Mouse (Mus musculus): ENCODE data around the gene Sppl2b. TPM values are rescaled to one million over a fixed set of nuclear protein-coding genes. Genes with fewer than 3 reads are reported as not detected.

Gene Sppl2b
- polyA plus RNA-seq, 1 experiment = 23.8 TPM

DNA sequence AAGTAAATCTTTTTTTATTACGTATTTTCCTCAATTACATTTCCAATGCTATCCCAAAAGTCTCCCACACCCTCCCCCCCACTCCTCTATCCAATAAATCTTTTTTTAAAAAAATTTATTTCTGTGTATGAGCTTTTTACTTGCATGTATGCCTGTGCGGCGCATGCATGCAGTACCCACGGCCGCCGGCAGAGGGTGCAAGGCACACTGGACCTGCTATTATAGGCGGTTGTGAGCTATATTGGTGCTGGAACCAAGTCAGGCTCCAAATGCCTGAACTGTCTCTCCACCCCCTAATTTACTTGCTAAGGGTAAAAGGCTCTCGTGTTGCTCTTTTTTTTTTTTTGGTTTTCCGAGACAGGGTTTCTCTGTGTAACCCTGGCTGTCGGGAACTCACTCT, 26.2 kb downstream of the Sppl2b start:
- Histone ChIP-seq H3K27ac (ENCODE audit: insufficient read depth, low read length) (no peak overlapping the region), H3K4me3 (ENCODE audit: insufficient read depth, low read length) (no peak overlapping the region), H3K4me1 (ENCODE audit: control insufficient read depth, insufficient read depth, low read length) (no peaks in the 10 kb centered on the region)
- TF ChIP-seq POLR2A (IDR thresholded peaks at IDR 0.05; ENCODE audit: low read depth, low read length) (no peak), CTCF (IDR thresholded peaks at IDR 0.05; ENCODE audit: borderline replicate concordance, insufficient read depth, low read length) (peak; percentile 93)

DNA sequence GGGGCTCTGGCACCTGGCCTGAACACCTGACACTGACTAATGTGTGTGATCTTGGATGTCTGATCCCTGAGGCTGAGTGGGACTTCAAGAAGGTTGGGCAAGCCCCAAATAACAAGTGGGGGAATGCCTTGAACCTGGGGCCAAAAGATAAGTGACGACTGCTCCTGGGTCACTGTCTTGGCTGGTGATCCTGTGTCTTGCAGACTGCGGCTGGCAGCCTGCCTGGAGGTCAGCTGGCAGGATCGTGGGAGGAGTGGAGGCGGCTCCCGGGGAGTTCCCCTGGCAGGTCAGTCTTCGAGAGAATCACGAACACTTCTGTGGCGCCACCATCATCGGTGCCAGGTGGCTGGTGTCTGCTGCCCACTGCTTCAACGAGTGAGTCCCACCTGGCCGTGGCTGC, 32.1 kb downstream of the Sppl2b start:
- no peaks in the 10 kb centered on the region for H3K4me1 ChIP-seq (ENCODE audit: control insufficient read depth, insufficient read depth, low read length)
- no peak overlapping the region for H3K4me3 ChIP-seq (ENCODE audit: insufficient read depth, low read length)
- no peak overlapping the region for H3K27ac ChIP-seq (ENCODE audit: insufficient read depth, low read length)
- TF ChIP-seq CTCF (IDR thresholded peaks at IDR 0.05; ENCODE audit: borderline replicate concordance, insufficient read depth, low read length) (no peak), POLR2A (IDR thresholded peaks at IDR 0.05; ENCODE audit: low read depth, low read length) (no peak)

DNA sequence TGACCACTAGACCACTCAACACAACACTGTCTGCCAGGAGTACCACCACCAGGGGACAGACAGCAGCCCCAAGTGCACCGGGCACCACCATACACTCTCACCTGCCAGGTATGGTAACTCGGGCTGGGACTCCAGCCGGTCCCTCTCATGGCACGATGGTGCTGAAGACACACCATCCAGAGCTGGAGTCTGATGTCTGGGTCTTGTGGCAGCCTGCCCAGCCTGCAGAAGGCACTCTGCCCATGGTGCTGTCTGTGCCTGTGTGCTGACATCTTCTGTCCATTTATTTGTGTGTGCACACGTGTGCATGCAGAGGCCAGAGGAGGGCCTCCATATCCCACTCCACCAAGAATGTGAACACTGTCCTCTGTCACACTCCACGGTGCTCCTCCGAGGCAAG, 40.0 kb downstream of the Sppl2b start:
- Histone ChIP-seq H3K27ac (ENCODE audit: insufficient read depth, low read length) (no peak overlapping the region), H3K4me3 (ENCODE audit: insufficient read depth, low read length) (no peak overlapping the region), H3K4me1 (ENCODE audit: control insufficient read depth, insufficient read depth, low read length) (0 out of 2 replicates have a peak, but pooled peaks cover 3% of the 10 kb centered on the region)
- no peak for TF ChIP-seq CTCF (IDR thresholded peaks at IDR 0.05; ENCODE audit: borderline replicate concordance, insufficient read depth, low read length)
- no peak for TF ChIP-seq POLR2A (IDR thresholded peaks at IDR 0.05; ENCODE audit: low read depth, low read length)

DNA sequence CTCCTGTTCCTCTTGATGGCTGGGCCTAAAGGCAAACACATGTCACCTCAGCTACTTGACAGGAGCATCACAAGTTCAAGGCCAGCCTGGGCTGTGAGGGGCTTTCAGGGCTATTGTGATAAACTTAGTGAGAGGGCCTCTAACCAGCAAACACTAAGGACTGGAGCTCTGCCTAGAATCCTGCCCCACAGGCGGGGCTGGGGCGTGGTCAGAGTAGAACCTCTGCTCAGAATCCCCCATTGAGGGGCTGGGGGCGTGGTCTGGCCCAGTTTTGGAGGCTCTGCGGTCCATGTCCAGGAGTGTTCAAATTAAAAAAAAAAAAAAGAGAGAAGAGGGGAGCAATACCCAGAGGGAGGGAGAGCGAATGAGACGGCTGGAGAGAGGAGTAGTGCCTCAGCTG, 40.6 kb downstream of the Sppl2b start:
- no peak overlapping the region for H3K4me3 ChIP-seq (ENCODE audit: insufficient read depth, low read length)
- TF ChIP-seq POLR2A (IDR thresholded peaks at IDR 0.05; ENCODE audit: low read depth, low read length) = no peak
- no peak for TF ChIP-seq CTCF (IDR thresholded peaks at IDR 0.05; ENCODE audit: borderline replicate concordance, insufficient read depth, low read length)
- 0 out of 2 replicates have a peak, but pooled peaks cover 3% of the 10 kb centered on the region for H3K4me1 ChIP-seq (ENCODE audit: control insufficient read depth, insufficient read depth, low read length)
- no peak overlapping the region for H3K27ac ChIP-seq (ENCODE audit: insufficient read depth, low read length)

DNA sequence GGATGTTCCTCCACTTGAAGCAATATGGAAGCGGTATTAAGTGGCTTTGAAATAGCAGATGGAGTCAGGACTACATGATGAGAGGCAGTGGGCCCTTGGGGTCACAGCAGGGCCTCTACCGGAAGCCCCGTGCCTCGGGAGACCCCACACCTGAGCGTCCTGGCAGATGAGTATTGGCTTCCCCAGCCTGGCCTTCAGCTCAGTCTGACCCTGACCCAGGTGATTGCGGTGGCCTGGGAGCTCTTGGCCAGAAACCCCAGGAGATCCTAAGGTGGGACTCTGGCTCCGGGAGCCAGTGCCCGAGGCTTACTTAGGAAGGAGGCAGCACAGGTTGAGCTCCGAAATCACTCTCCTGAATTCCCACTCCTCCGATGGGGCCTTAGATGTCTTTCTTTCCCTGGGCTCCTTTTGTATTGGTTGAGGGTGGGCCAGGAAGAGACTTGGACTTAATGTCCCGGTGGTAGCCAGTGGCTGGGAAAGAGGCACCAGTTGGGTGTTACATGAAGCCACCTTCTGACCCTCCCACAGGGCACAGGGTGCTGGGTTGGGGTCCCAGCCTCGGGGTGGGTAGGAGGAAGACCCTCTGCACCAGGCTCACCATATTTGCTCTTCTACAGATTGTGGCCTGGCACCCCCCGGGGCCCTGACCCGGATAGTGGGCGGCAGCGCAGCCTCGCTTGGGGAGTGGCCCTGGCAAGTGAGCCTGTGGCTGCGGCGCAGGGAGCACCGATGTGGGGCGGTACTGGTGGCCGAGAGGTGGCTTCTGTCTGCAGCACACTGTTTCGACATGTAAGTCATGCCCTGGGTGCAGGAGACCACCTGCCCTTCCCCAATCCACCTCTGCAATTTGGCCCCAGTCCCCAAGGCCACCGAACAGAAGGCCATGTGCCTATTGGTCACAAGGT, 41.8 kb downstream of the Sppl2b start:
- no peak overlapping the region for H3K4me3 ChIP-seq (ENCODE audit: insufficient read depth, low read length)
- TF ChIP-seq POLR2A (IDR thresholded peaks at IDR 0.05; ENCODE audit: low read depth, low read length) (no peak), CTCF (IDR thresholded peaks at IDR 0.05; ENCODE audit: borderline replicate concordance, insufficient read depth, low read length) (no peak)
- 0 out of 2 replicates have a peak, but pooled peaks cover 3% of the 10 kb centered on the region for H3K4me1 ChIP-seq (ENCODE audit: control insufficient read depth, insufficient read depth, low read length)
- H3K27ac ChIP-seq (ENCODE audit: insufficient read depth, low read length) = no peak overlapping the region

DNA sequence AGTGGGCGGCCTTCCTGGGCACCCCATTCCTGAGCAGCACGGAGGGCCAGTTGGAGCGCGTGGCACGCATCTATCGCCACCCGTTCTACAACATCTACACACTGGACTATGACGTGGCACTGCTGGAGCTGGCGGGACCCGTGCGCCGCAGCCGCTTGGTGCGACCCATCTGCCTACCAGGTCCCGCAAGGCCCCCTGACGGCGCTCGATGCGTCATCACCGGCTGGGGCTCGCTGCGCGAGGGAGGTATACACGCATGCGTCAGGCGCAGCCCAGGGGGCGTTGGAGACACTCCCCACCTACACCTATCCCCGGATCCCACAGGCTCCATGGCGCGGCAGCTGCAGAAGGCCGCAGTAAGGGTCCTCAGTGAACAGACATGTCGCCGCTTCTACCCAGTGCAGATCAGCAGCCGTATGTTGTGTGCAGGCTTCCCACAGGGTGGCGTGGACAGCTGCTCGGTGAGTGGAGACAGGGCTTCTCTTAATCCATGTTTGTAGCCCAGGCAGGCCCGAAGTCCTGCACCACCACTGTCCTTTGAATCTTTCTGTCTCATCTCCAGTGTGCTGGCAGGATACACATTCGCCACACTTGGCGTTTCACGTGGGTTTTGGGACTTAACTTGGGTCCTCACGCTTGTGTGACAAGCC, 42.9 kb downstream of the Sppl2b start:
- no peak for TF ChIP-seq CTCF (IDR thresholded peaks at IDR 0.05; ENCODE audit: borderline replicate concordance, insufficient read depth, low read length)
- TF ChIP-seq POLR2A (IDR thresholded peaks at IDR 0.05; ENCODE audit: low read depth, low read length) = peak; percentile 44
- Histone ChIP-seq H3K4me1 (ENCODE audit: control insufficient read depth, insufficient read depth, low read length) (0 out of 2 replicates have a peak, but pooled peaks cover 3% of the 10 kb centered on the region), H3K4me3 (ENCODE audit: insufficient read depth, low read length) (no peak overlapping the region), H3K27ac (ENCODE audit: insufficient read depth, low read length) (no peak overlapping the region)

DNA sequence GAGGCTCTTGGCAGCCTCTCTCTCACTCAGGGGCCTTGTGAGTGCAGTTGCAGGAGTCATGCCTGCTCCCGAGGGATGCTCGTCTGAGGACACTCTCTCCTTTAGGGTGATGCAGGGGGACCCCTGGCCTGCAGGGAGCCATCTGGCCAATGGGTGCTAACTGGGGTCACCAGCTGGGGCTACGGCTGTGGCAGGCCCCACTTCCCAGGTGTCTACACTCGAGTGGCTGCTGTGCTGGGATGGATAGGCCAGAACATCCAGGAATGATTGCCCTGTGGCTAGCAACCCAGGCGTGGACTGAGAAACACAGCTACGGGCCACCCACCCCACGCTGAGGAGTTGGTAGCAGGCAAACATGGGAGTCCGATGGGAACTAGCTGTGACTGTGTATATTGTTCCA, 44.0 kb downstream of the Sppl2b start:
- Histone ChIP-seq H3K4me3 (ENCODE audit: insufficient read depth, low read length) (peak overlapping the region; percentile 65; the same call in 1 of the 2 replicates), H3K4me1 (ENCODE audit: control insufficient read depth, insufficient read depth, low read length) (0 out of 2 replicates have a peak, but pooled peaks cover 3% of the 10 kb centered on the region), H3K27ac (ENCODE audit: insufficient read depth, low read length) (no peak overlapping the region)
- TF ChIP-seq POLR2A (IDR thresholded peaks at IDR 0.05; ENCODE audit: low read depth, low read length) = no peak
- TF ChIP-seq CTCF (IDR thresholded peaks at IDR 0.05; ENCODE audit: borderline replicate concordance, insufficient read depth, low read length) = no peak

DNA sequence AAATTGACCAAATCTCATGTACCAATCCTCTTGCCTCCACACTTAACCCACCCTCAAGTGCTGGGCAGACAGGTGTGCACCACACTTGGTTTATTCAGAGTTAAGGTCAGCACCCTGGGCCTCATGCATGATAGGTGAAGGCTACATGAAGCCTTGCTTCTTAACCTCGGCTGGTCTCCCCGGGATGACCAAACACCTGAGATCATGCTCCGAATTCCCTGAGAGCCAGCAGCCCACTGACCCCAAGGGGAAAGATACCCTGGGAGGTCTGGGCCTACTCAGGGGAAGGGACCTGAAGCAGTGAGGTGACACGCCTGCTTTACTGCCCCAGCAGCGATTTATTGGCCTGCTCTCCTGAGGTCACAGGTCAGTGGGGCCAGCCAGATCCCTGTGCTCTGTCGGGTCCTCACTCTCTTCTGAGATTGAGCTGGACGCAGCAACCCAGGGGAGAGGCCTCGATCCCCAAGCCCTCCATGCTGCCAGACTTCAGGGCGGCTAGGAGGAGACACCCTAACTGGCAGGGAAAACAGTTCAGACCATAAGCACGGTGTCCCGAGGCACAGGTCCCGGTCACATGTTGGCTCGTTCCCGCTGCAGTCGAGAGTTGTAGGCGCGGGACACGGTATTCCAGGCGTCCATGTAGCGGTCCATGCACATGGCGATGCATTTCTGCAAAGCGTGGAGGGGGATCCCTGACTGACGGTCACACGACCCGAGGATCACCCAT, 44.7 kb downstream of the Sppl2b start:
- H3K4me3 ChIP-seq (ENCODE audit: insufficient read depth, low read length) = peak overlapping the region; percentile 65
- TF ChIP-seq POLR2A (IDR thresholded peaks at IDR 0.05; ENCODE audit: low read depth, low read length) (peak; percentile 37; the same call in 1 of the 2 replicates), CTCF (IDR thresholded peaks at IDR 0.05; ENCODE audit: borderline replicate concordance, insufficient read depth, low read length) (no peak)
- 0 out of 2 replicates have a peak, but pooled peaks cover 3% of the 10 kb centered on the region for H3K4me1 ChIP-seq (ENCODE audit: control insufficient read depth, insufficient read depth, low read length)
- no peak overlapping the region for H3K27ac ChIP-seq (ENCODE audit: insufficient read depth, low read length)

Measured in embryonic fibroblast, embryonic 13.5 days (primary cell).